Mouse (Mus musculus) left cerebral cortex, postnatal 36 days (tissue): ENCODE results near the gene Blcap. TPM values are rescaled to one million over a fixed set of nuclear protein-coding genes. Genes with fewer than 3 reads are reported as not detected.
"Not testable (repeated sequence)": the region's sequence is repeated elsewhere in the genome, so short reads cannot be mapped to it uniquely, and the experiment has no call there.

Source experiments
- DNase-seq, 2 experiments: peaks; one replicate each; pipeline ENCODE4 v3.0.0; 2021 to 2022; ENCODE audit warnings: low spot score in 2 of 2, mixed read lengths in 1 of 2
- intact Hi-C: fragments of 180-260 bp; cut with DNase I; formaldehyde crosslinking; loops from one replicate; pipeline ENCODE4 v1.15.1; 2025
- total RNA-seq, 2 experiments: library from RNA; stranded (reverse); gene quantifications; 2 replicates each; pipeline ENCODE4 v1.2.3; 2021

Blcap gene
- 100 to 1,000 TPM in 1 of 2 experiments, 10 to 100 TPM in 1; 90.4 to 113 TPM for total RNA-seq

- intact Hi-C loops: loop anchor here (2.0 to 5.0 kb wide), 2 partner anchors 89 to 283 kb away; no protein-coding TSS in a partner anchor
- DNase-seq: peak; percentile 44 to 55
Measured at GRCm38 (mm10) chr2:157571224-157571832, at the start of gene Blcap. Gene Blcap (minus strand): TSS chr2:157571274.

GRCm38 (mm10) chr2:157618393-157618792 is 47.3 kb upstream of the Blcap start:
- intact Hi-C loops: no loop called here
- no peak for DNase-seq

- intact Hi-C loops: no loop called here
- no peak for DNase-seq
Measured at GRCm38 (mm10) chr2:157613997-157614396, 42.9 kb upstream of the Blcap start.

- intact Hi-C loops: no loop called here
- DNase-seq: no peak
Measured at GRCm38 (mm10) chr2:157611735-157612134, 40.7 kb upstream of the Blcap start.

GRCm38 (mm10) chr2:157607542-157608236 is 36.6 kb upstream of the Blcap start:
- intact Hi-C loops: loop anchor here (5.0 kb wide), 3 partner anchors 300 to 735 kb away; no protein-coding TSS in a partner anchor
- no peak for DNase-seq

- intact Hi-C loops: loop anchor here (5.0 kb wide), 3 partner anchors 302 to 737 kb away; no protein-coding TSS in a partner anchor
- peak; percentile 72 to 75 for DNase-seq
Measured at GRCm38 (mm10) chr2:157605025-157605675, 34.1 kb upstream of the Blcap start.

GRCm38 (mm10) chr2:157601435-157601839 is 30.4 kb upstream of the Blcap start:
- no peak for DNase-seq
- intact Hi-C loops: no loop called here

- no peak for DNase-seq
- intact Hi-C loops: no loop called here
Measured at GRCm38 (mm10) chr2:157596876-157597566, 25.9 kb upstream of the Blcap start.

- intact Hi-C loops, DNase-seq: not testable (repeated sequence)
Measured at GRCm38 (mm10) chr2:157585351-157585750, 14.3 kb upstream of the Blcap start.

GRCm38 (mm10) chr2:157572786-157573185 is 1.7 kb upstream of the Blcap start:
- no peak for DNase-seq
- intact Hi-C loops: loop anchor here (5.0 kb wide), 1 partner anchor 90 kb away; no protein-coding TSS in a partner anchor

GRCm38 (mm10) chr2:157569796-157570485 is 1.1 kb downstream of the Blcap start:
- DNase-seq: no peak
- intact Hi-C loops: loop anchor here (2.0 to 5.0 kb wide), 2 partner anchors 88 to 281 kb away; no protein-coding TSS in a partner anchor

- DNase-seq: no peak
- intact Hi-C loops: no loop called here
Measured at GRCm38 (mm10) chr2:157568881-157569280, 2.2 kb downstream of the Blcap start.

GRCm38 (mm10) chr2:157567235-157567961 is 3.7 kb downstream of the Blcap start:
- DNase-seq: no peak
- intact Hi-C loops: loop anchor here (2.0 kb wide), 2 partner anchors 109 to 227 kb away; no protein-coding TSS in a partner anchor

GRCm38 (mm10) chr2:157566260-157566952 is 4.7 kb downstream of the Blcap start:
- intact Hi-C loops: loop anchor here (2.0 kb wide), 2 partner anchors 108 to 226 kb away; no protein-coding TSS in a partner anchor
- peak; percentile 84 to 88 for DNase-seq

GRCm38 (mm10) chr2:157565898-157566259 is 5.2 kb downstream of the Blcap start:
- intact Hi-C loops: loop anchor here (2.0 kb wide), 2 partner anchors 107 to 225 kb away; no protein-coding TSS in a partner anchor
- DNase-seq: no peak

GRCm38 (mm10) chr2:157565446-157565845 is 5.6 kb downstream of the Blcap start:
- no peak for DNase-seq
- intact Hi-C loops: no loop called here

- DNase-seq: no peak
- intact Hi-C loops: no loop called here
Measured at GRCm38 (mm10) chr2:157564723-157565122, 6.4 kb downstream of the Blcap start.

GRCm38 (mm10) chr2:157563031-157563430 is 8.0 kb downstream of the Blcap start:
- no peak for DNase-seq
- intact Hi-C loops: no loop called here
